Mouse (Mus musculus): Measurements from ENCODE around the gene Clybl.

Gene Clybl

GRCm38 (mm10) chr14:122388431-122389031 lies 207.0 kb downstream of the Clybl start:
- no peak for DNase-seq (ENCODE audit: low spot score)

GRCm38 (mm10) chr14:122389684-122390370 lies 208.3 kb downstream of the Clybl start:
- no peak for DNase-seq (ENCODE audit: low spot score)

GRCm38 (mm10) chr14:122390935-122391334 lies 209.4 kb downstream of the Clybl start:
- no peak for DNase-seq (ENCODE audit: low spot score)

GRCm38 (mm10) chr14:122393119-122393518 lies 211.6 kb downstream of the Clybl start:
- DNase-seq (ENCODE audit: low spot score) = no peak

GRCm38 (mm10) chr14:122398676-122399075 lies 217.2 kb downstream of the Clybl start:
- no peak for DNase-seq (ENCODE audit: low spot score)

GRCm38 (mm10) chr14:122399906-122400305 lies 218.4 kb downstream of the Clybl start:
- no peak for DNase-seq (ENCODE audit: low spot score)

- DNase-seq (ENCODE audit: low spot score) = no peak
These were observed 220.4 kb downstream of the Clybl start for GRCm38 (mm10) chr14:122401886-122402285.

- no peak for DNase-seq (ENCODE audit: low spot score)
These were observed 221.3 kb downstream of the Clybl start for GRCm38 (mm10) chr14:122402716-122403258.

GRCm38 (mm10) chr14:122403422-122403940 lies 222.0 kb downstream of the Clybl start:
- DNase-seq (ENCODE audit: low spot score) = no peak

GRCm38 (mm10) chr14:122404596-122405154 lies 223.2 kb downstream of the Clybl start:
- no peak for DNase-seq (ENCODE audit: low spot score)

- DNase-seq (ENCODE audit: low spot score) = no peak
These were observed 223.7 kb downstream of the Clybl start for GRCm38 (mm10) chr14:122405236-122405635.

- DNase-seq (ENCODE audit: low spot score) = no peak
These were observed 224.5 kb downstream of the Clybl start for GRCm38 (mm10) chr14:122405897-122406540.

GRCm38 (mm10) chr14:122406541-122407219 lies 225.2 kb downstream of the Clybl start:
- no peak for DNase-seq (ENCODE audit: low spot score)

- no peak for DNase-seq (ENCODE audit: low spot score)
These were observed 231.5 kb downstream of the Clybl start for GRCm38 (mm10) chr14:122412841-122413541.

- DNase-seq (ENCODE audit: low spot score) = no peak
These were observed 232.0 kb downstream of the Clybl start for GRCm38 (mm10) chr14:122413542-122413928.

GRCm38 (mm10) chr14:122414786-122415185 lies 233.3 kb downstream of the Clybl start:
- DNase-seq (ENCODE audit: low spot score) = no peak

GRCm38 (mm10) chr14:122416166-122416771 lies 234.8 kb downstream of the Clybl start:
- no peak for DNase-seq (ENCODE audit: low spot score)

- no peak for DNase-seq (ENCODE audit: low spot score)
These were observed 242.9 kb downstream of the Clybl start for GRCm38 (mm10) chr14:122424441-122424840.

- no peak for DNase-seq (ENCODE audit: low spot score)
These were observed 245.2 kb downstream of the Clybl start for GRCm38 (mm10) chr14:122426529-122427203.

GRCm38 (mm10) chr14:122427204-122427560 lies 245.7 kb downstream of the Clybl start:
- no peak for DNase-seq (ENCODE audit: low spot score)
